Mouse (Mus musculus) kidney, postnatal 0 days (tissue): ENCODE data around the gene Spns2. TPM values are rescaled to one million over a fixed set of nuclear protein-coding genes. Genes with fewer than 3 reads are reported as not detected.

Source experiments
- ATAC-seq: fragments of 200-750 bp; cut with Nextera tagmentation; replicated peaks from 2 replicates; pipeline ENCODE4 v1.8.0; 2017; ENCODE audit warnings: low read depth, moderate number of reproducible peaks, moderate TSS enrichment, moderate library complexity; ENCODE audit not compliant: low FRiP score
- DNase-seq: peaks from one replicate; pipeline ENCODE4 v3.0.0-alpha.2; 2016; ENCODE audit warnings: low spot score
- H3K27ac ChIP-seq: fragments of 300-500 bp; sonication (generic); 2 replicates; pipeline ENCODE4 v1.5.1; 2014; ENCODE audit warnings: mild to moderate bottlenecking
- H3K27me3 ChIP-seq: fragments of 300-500 bp; sonication (generic); 2 replicates; pipeline ENCODE4 v1.6.1; 2014; ENCODE audit warnings: low read length, mixed read lengths; ENCODE audit not compliant: insufficient read depth
- H3K36me3 ChIP-seq: fragments of 300-500 bp; sonication (generic); 2 replicates; pipeline ENCODE4 v1.6.1; 2014; ENCODE audit warnings: low read length, mixed read lengths; ENCODE audit not compliant: insufficient read depth
- H3K4me1 ChIP-seq: fragments of 300-500 bp; sonication (generic); replicated peaks from 2 replicates; pipeline ENCODE4 v1.6.1; 2014; ENCODE audit warnings: antibody characterized with exemption, low read length, mixed read lengths; ENCODE audit not compliant: insufficient read depth
- H3K4me2 ChIP-seq: fragments of 300-500 bp; sonication (generic); 2 replicates; pipeline ENCODE4 v1.6.1; 2014; ENCODE audit warnings: mild to moderate bottlenecking, low read length, moderate library complexity, mixed read lengths
- H3K4me3 ChIP-seq: fragments of 300-500 bp; sonication (generic); replicated peaks from 2 replicates; pipeline ENCODE4 v1.5.1; 2014; ENCODE audit warnings: low read depth, low read length
- H3K9ac ChIP-seq: fragments of 300-500 bp; sonication (generic); 2 replicates; pipeline ENCODE4 v1.6.1; 2014; ENCODE audit warnings: low read depth, low read length
- H3K9me3 ChIP-seq: fragments of 300-500 bp; sonication (generic); replicated peaks from 2 replicates; pipeline ENCODE4 v1.6.1; 2016; ENCODE audit warnings: low read length, inconsistent platforms, mixed read lengths
- CTCF ChIP-seq: IDR thresholded peaks from 2 replicates; pipeline ENCODE4 v1.5.1; 2016; ENCODE audit warnings: antibody characterized with exemption, low read depth, mild to moderate bottlenecking, moderate library complexity
- WGBS: fragments of 180-500 bp; shearing (Covaris S2); extraction: QIAGEN DNeasy Blood & Tissue Kit; methylation state at CpG from one replicate; pipeline ENCODE4 v1.1.7; 2014; 5-methylcytosine and 5-hydroxymethylcytosine counted together
- polyA plus RNA-seq: library from polyadenylated mRNA; unstranded; fragments of >200 nt; fragmentation: Nextera tagmentation; extraction: Ambion mirVana; gene quantifications from 2 replicates; pipeline ENCODE4 v1.2.1, GENCODE M21; 2015

Gene Spns2
- polyA plus RNA-seq, 1 experiment from 2014 or later, result 7.4 TPM

- Histone ChIP-seq H3K36me3 (no peaks in the 10 kb centered on the region), H3K27ac (no peak overlapping the region), H3K4me1 (peaks cover 35% of the 10 kb centered on the region), H3K9me3 (no peaks in the 10 kb centered on the region), H3K9ac (no peak overlapping the region), H3K4me3 (no peak overlapping the region), H3K4me2 (no peak overlapping the region), H3K27me3 (no peaks in the 10 kb centered on the region)
- ATAC-seq (no peak), DNase-seq (no peak)
- 64% methylated on average over 3 of the region's 3 CpGs for WGBS
- no peak for TF ChIP-seq CTCF
These were observed 24.9 kb downstream of the Spns2 start for GRCm38 (mm10) chr11:72464821-72465220.

- Histone ChIP-seq H3K27ac (peak overlapping the region; percentile 10; the same call in 1 of the 2 replicates), H3K9ac (no peak overlapping the region), H3K36me3 (no peaks in the 10 kb centered on the region), H3K4me2 (no peak overlapping the region), H3K4me1 (peaks cover 12% of the 10 kb centered on the region), H3K9me3 (no peaks in the 10 kb centered on the region), H3K4me3 (no peak overlapping the region), H3K27me3 (no peaks in the 10 kb centered on the region)
- ATAC-seq, result no peak
- peak; percentile 16; the same call in 1 of the 2 replicates for TF ChIP-seq CTCF
- 45% methylated on average over 5 of the region's 5 CpGs for WGBS
- peak; percentile 48 for DNase-seq
These were observed 28.2 kb downstream of the Spns2 start for GRCm38 (mm10) chr11:72461500-72461981.

GRCm38 (mm10) chr11:72458502-72458901 is 31.2 kb downstream of the Spns2 start:
- Histone ChIP-seq H3K27me3 (no peaks in the 10 kb centered on the region), H3K4me3 (no peak overlapping the region), H3K4me2 (0 out of 2 replicates have a peak overlapping the region, but pooled peaks have one; percentile 9), H3K9me3 (no peaks in the 10 kb centered on the region), H3K27ac (peak overlapping the region; percentile 56; the same call in 1 of the 2 replicates), H3K4me1 (peaks cover 3% of the 10 kb centered on the region; the same call in 1 of the 2 replicates), H3K36me3 (no peaks in the 10 kb centered on the region), H3K9ac (no peak overlapping the region)
- DNase-seq (no peak), ATAC-seq (no peak)
- WGBS, result 82% methylated on average over 3 of the region's 3 CpGs
- no peak for TF ChIP-seq CTCF

- no peak for TF ChIP-seq CTCF
- Histone ChIP-seq H3K9ac (no peak overlapping the region), H3K4me2 (0 out of 2 replicates have a peak overlapping the region, but pooled peaks have one; percentile 9), H3K4me1 (peaks cover 3% of the 10 kb centered on the region; the same call in 1 of the 2 replicates), H3K27me3 (no peaks in the 10 kb centered on the region), H3K4me3 (no peak overlapping the region), H3K36me3 (no peaks in the 10 kb centered on the region), H3K9me3 (no peaks in the 10 kb centered on the region), H3K27ac (peak overlapping the region; percentile 56; the same call in 1 of the 2 replicates)
- WGBS, result 58% methylated on average over 12 of the region's 12 CpGs
- ATAC-seq, result no peak; the same call in 1 of the 2 replicates
- DNase-seq, result peak; percentile 74
These were observed 31.7 kb downstream of the Spns2 start for GRCm38 (mm10) chr11:72457995-72458496.

- no peak for ATAC-seq
These were observed 34.0 kb downstream of the Spns2 start for GRCm38 (mm10) chr11:72455694-72456093.

GRCm38 (mm10) chr11:72453105-72453953 is 36.4 kb downstream of the Spns2 start:
- Histone ChIP-seq H3K4me3 (no peak overlapping the region), H3K4me2 (no peak overlapping the region), H3K27me3 (no peaks in the 10 kb centered on the region), H3K27ac (no peak overlapping the region), H3K36me3 (peaks cover 41% of the 10 kb centered on the region), H3K9me3 (no peaks in the 10 kb centered on the region), H3K4me1 (no peaks in the 10 kb centered on the region), H3K9ac (no peak overlapping the region)
- ATAC-seq (no peak), DNase-seq (no peak)
- TF ChIP-seq CTCF, result no peak
- WGBS, result 45% methylated on average over 15 of the region's 15 CpGs

More at GRCm38 (mm10) chr11:72455694-72456093, 34.0 kb downstream of the Spns2 start:
- WGBS, result 71% methylated on average over 5 of the region's 5 CpGs
- Histone ChIP-seq H3K36me3 (peaks cover 21% of the 10 kb centered on the region), H3K4me2 (no peak overlapping the region), H3K4me1 (no peaks in the 10 kb centered on the region), H3K9me3 (no peaks in the 10 kb centered on the region), H3K9ac (no peak overlapping the region), H3K27me3 (no peaks in the 10 kb centered on the region), H3K27ac (no peak overlapping the region), H3K4me3 (no peak overlapping the region)
- DNase-seq, result no peak
- TF ChIP-seq CTCF, result no peak
